Mouse (Mus musculus) megakaryocyte, embryonic 14.5 days (primary cell): ENCODE results near the gene Kcnk13. TPM values are rescaled to one million over a fixed set of nuclear protein-coding genes. Genes with fewer than 3 reads are reported as not detected.
"Not testable (repeated sequence)": the region's sequence is repeated elsewhere in the genome, so short reads cannot be mapped to it uniquely, and the experiment has no call there.

Source experiments
- H3K27me3 ChIP-seq: replicated peaks from 2 replicates; pipeline ENCODE3; 2012; ENCODE audit warnings: inconsistent platforms
- H3K36me3 ChIP-seq: replicated peaks from 2 replicates; pipeline ENCODE3; 2012; ENCODE audit warnings: low read length, inconsistent platforms, mixed read lengths
- H3K4me1 ChIP-seq: 2 replicates; pipeline ENCODE4 v1.6.1; 2012; ENCODE audit warnings: inconsistent platforms
- H3K4me3 ChIP-seq: replicated peaks from 2 replicates; pipeline ENCODE3; 2012; ENCODE audit warnings: moderate library complexity, mild to moderate bottlenecking, inconsistent platforms
- H3K9me3 ChIP-seq: 2 replicates; pipeline ENCODE4 v1.6.1; 2012; ENCODE audit warnings: inconsistent platforms
- FLI1 ChIP-seq: IDR thresholded peaks from 2 replicates; pipeline ENCODE4 v1.6.1; 2012; ENCODE audit warnings: low read length, inconsistent platforms, mixed read lengths
- GATA1 ChIP-seq: IDR thresholded peaks from 3 replicates; pipeline ENCODE4 v1.6.1; 2012; ENCODE audit warnings: mixed read lengths, low read length, inconsistent platforms, borderline replicate concordance
- polyA plus RNA-seq: library from polyadenylated mRNA; stranded (reverse); fragments of >175 nt; gene quantifications from 2 replicates; pipeline ENCODE4 v1.2.3, GENCODE M21; 2012; ENCODE audit warnings: low replicate concordance; ENCODE audit not compliant: insufficient read depth

Gene Kcnk13
- polyA plus RNA-seq, 1 experiment, result 0.35 TPM

GRCm38 (mm10) chr12:99960675-99961074, 3.6 kb upstream of the Kcnk13 start:
- TF ChIP-seq GATA1 (no peak), FLI1 (no peak)
- no peaks in the 10 kb centered on the region for H3K9me3 ChIP-seq
- H3K36me3 ChIP-seq, result peaks cover 5% of the 10 kb centered on the region
- peaks cover 40% of the 10 kb centered on the region for H3K27me3 ChIP-seq
- H3K4me1 ChIP-seq, result peaks cover 45% of the 10 kb centered on the region
- no peak overlapping the region for H3K4me3 ChIP-seq

- Histone ChIP-seq H3K9me3 (no peaks in the 10 kb centered on the region), H3K27me3 (peaks cover 77% of the 10 kb centered on the region), H3K4me3 (peak overlapping the region; percentile 90), H3K4me1 (peaks cover 39% of the 10 kb centered on the region), H3K36me3 (no peaks in the 10 kb centered on the region)
- TF ChIP-seq GATA1, result no peak
- no peak for TF ChIP-seq FLI1
These were observed 1.2 kb downstream of the Kcnk13 start for GRCm38 (mm10) chr12:99965203-99966115.

GRCm38 (mm10) chr12:99966116-99966770, 1.9 kb downstream of the Kcnk13 start:
- H3K27me3 ChIP-seq, result peaks cover 78% of the 10 kb centered on the region
- H3K4me3 ChIP-seq, result peak overlapping the region; percentile 90
- H3K4me1 ChIP-seq, result peaks cover 40% of the 10 kb centered on the region
- peaks cover 3% of the 10 kb centered on the region; the same call in 1 of the 2 replicates for H3K9me3 ChIP-seq
- no peaks in the 10 kb centered on the region for H3K36me3 ChIP-seq
- no peak for TF ChIP-seq FLI1
- TF ChIP-seq GATA1, result no peak

GRCm38 (mm10) chr12:99966881-99967363, 2.6 kb downstream of the Kcnk13 start:
- peak overlapping the region; percentile 82 for H3K4me3 ChIP-seq
- H3K36me3 ChIP-seq, result no peaks in the 10 kb centered on the region
- H3K27me3 ChIP-seq, result peaks cover 80% of the 10 kb centered on the region
- peaks cover 6% of the 10 kb centered on the region; the same call in 1 of the 2 replicates for H3K9me3 ChIP-seq
- TF ChIP-seq GATA1 (no peak), FLI1 (no peak)
- H3K4me1 ChIP-seq, result peaks cover 45% of the 10 kb centered on the region

- H3K4me1 ChIP-seq, result peaks cover 34% of the 10 kb centered on the region
- H3K36me3 ChIP-seq, result no peaks in the 10 kb centered on the region
- peaks cover 69% of the 10 kb centered on the region for H3K27me3 ChIP-seq
- H3K4me3 ChIP-seq, result no peak overlapping the region
- H3K9me3 ChIP-seq, result peaks cover 15% of the 10 kb centered on the region
- TF ChIP-seq GATA1 (no peak), FLI1 (no peak)
These were observed 5.6 kb downstream of the Kcnk13 start for GRCm38 (mm10) chr12:99969906-99970305.

- Histone ChIP-seq H3K4me1 (peaks cover 20% of the 10 kb centered on the region), H3K27me3 (peaks cover 55% of the 10 kb centered on the region), H3K9me3 (peaks cover 15% of the 10 kb centered on the region)
- not testable (repeated sequence) for H3K4me3 ChIP-seq, H3K36me3 ChIP-seq
These were observed 7.1 kb downstream of the Kcnk13 start for GRCm38 (mm10) chr12:99971205-99971894.

- Histone ChIP-seq H3K4me3 (no peak overlapping the region), H3K9me3 (peaks cover 25% of the 10 kb centered on the region), H3K27me3 (peaks cover 42% of the 10 kb centered on the region), H3K36me3 (no peaks in the 10 kb centered on the region), H3K4me1 (peaks cover 7% of the 10 kb centered on the region; the same call in 1 of the 2 replicates)
- TF ChIP-seq GATA1 (no peak), FLI1 (no peak)
These were observed 8.5 kb downstream of the Kcnk13 start for GRCm38 (mm10) chr12:99972825-99973224.

- Histone ChIP-seq H3K4me1 (peaks cover 7% of the 10 kb centered on the region; the same call in 1 of the 2 replicates), H3K27me3 (peaks cover 33% of the 10 kb centered on the region), H3K36me3 (no peaks in the 10 kb centered on the region), H3K4me3 (no peak overlapping the region), H3K9me3 (peaks cover 25% of the 10 kb centered on the region)
- TF ChIP-seq GATA1 (no peak), FLI1 (no peak)
These were observed 9.4 kb downstream of the Kcnk13 start for GRCm38 (mm10) chr12:99973659-99974058.

- H3K4me3 ChIP-seq, result no peak overlapping the region
- no peaks in the 10 kb centered on the region for H3K36me3 ChIP-seq
- no peak for TF ChIP-seq GATA1
- TF ChIP-seq FLI1, result no peak
- no peaks in the 10 kb centered on the region for H3K4me1 ChIP-seq
- peaks cover 10% of the 10 kb centered on the region for H3K9me3 ChIP-seq
- H3K27me3 ChIP-seq, result peaks cover 2% of the 10 kb centered on the region
These were observed 15.2 kb downstream of the Kcnk13 start for GRCm38 (mm10) chr12:99979541-99979940.

- Histone ChIP-seq H3K9me3 (peaks cover 9% of the 10 kb centered on the region), H3K36me3 (no peaks in the 10 kb centered on the region), H3K4me3 (no peak overlapping the region), H3K27me3 (peaks cover 11% of the 10 kb centered on the region), H3K4me1 (peaks cover 5% of the 10 kb centered on the region; the same call in 1 of the 2 replicates)
- TF ChIP-seq GATA1 (no peak), FLI1 (no peak)
These were observed 22.5 kb downstream of the Kcnk13 start for GRCm38 (mm10) chr12:99986797-99987196.
